Mouse (Mus musculus): ENCODE data around the gene Gins2. TPM values are rescaled to one million over a fixed set of nuclear protein-coding genes. Genes with fewer than 3 reads are reported as not detected.

Gins2 gene
- total and polyA plus RNA-seq, 3 experiments: 3.8 to 7.8 (median 5.7) TPM

GRCm38 (mm10) chr8:120544155-120544554 is 44.9 kb downstream of the Gins2 start:
- DNase-seq: no peak

GRCm38 (mm10) chr8:120543416-120544055 is 45.6 kb downstream of the Gins2 start:
- peak; percentile 71 for DNase-seq

DNA sequence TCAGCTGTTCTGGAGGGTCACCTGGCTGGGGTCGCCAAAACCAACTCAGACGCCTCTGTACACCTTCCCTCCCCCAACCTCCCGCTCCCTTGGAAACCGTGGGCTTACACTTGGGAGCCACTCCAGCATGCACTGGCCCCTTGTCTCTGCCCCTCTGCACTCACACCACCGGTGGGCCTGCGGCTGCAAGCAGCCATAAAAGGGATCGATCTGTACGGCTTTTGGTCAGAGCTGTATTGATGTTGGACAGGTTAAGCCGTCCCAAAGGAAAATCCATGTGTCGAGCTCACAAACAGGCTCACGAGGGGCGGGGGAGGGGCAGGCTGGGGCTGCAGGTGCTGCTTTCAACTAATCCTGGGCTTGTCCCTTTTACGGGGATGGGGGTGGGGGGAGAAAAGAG is 46.1 kb downstream of the Gins2 start:
- DNase-seq: no peak

- no peak for DNase-seq
Observed at GRCm38 (mm10) chr8:120539775-120540625, 49.1 kb downstream of the Gins2 start.

DNA sequence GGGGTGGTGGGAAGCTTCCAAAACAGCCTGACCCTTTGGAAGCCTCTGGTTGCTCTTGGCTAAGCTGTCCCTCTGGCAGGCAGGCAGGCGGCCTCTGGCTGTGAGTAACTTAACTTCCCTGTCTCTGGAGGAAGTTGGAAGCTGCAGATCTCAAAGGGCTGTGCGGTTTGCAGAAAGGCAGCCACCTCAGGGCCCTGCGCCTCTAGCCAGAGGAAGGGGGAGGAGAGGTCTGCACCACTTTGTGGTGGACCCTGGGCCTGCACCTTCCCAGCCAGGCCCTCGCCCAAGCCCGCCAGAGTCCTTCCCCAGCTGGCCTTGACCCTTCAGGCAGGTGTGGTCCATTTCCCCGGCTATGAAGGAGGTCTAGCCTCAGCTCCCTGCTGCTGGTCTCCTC is 49.7 kb downstream of the Gins2 start:
- DNase-seq: peak; percentile 52

DNA sequence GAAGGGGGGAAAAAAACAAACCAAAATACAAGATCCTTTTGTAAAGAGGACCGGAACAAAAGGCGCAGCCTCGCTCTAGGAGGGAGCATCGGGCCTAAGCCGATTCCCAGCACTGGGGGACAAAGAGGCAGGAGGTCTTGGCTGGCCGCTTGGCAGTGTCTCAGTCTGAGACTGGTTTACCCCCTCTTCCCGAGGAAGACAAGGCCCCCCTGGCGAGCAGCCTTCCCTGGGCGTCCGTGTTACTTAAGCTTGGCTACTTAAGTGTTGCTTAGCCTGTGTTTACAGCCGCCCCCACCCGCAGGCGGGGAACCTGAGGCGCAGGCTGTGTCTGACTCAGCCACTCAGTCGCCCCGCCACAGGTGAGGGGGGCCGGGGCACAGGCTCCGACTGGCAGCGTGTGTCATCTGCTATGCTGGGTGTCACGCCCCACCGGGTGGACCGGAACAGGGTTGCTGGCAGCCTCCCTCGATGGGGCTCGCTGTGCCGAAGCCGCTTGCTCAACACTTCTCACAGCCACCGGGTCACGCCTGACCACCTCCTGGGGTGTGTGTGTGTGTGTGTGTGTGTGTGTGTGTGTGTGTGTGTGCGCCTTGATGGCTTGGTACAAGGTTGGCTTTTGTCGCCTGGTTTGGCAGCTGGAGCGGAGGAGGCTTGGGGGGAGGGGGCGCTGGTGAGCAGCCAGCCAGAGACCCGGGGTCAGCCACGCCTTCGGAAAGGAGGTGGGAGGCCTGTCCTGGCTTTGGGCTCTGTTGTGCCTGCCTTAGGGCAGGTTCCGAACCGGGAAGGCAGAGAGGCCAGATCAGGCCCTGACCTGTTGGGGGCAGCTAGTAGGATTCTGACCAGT is 50.5 kb downstream of the Gins2 start:
- peak; percentile 79 for DNase-seq

- DNase-seq: peak; percentile 74
Observed at GRCm38 (mm10) chr8:120537818-120538396, 51.2 kb downstream of the Gins2 start.

DNA sequence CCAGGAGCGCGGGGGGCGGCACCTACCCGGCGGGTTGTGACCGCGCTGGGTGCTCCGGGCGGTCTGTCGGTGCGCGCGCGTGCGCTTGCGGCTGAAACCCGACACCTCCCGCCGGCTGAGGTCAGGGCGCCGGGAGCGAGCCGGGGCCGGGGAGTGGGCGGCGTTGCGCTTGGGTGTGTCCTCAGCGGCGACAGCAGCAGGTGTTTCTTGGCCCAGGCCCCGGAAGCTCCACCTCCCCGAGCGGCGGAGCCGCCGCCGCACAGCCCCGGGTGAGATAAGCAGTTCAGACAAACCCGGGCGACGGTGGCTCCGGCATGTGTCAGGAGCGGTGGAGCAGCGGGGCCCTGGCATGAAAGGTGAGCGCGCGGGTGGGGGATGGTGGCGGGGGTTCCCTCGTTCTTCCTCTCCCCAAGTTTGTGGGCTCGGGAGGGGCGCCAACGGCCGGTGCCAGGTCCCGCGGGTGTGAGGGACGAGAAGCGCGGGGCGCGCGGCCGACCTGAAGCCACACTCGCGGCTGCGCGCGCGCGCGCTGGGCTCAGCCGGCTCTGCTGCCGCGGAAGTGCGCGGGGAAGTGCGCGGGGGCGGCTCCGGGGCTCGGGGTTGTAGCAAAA is 51.8 kb downstream of the Gins2 start:
- peak; percentile 90 for DNase-seq

DNA sequence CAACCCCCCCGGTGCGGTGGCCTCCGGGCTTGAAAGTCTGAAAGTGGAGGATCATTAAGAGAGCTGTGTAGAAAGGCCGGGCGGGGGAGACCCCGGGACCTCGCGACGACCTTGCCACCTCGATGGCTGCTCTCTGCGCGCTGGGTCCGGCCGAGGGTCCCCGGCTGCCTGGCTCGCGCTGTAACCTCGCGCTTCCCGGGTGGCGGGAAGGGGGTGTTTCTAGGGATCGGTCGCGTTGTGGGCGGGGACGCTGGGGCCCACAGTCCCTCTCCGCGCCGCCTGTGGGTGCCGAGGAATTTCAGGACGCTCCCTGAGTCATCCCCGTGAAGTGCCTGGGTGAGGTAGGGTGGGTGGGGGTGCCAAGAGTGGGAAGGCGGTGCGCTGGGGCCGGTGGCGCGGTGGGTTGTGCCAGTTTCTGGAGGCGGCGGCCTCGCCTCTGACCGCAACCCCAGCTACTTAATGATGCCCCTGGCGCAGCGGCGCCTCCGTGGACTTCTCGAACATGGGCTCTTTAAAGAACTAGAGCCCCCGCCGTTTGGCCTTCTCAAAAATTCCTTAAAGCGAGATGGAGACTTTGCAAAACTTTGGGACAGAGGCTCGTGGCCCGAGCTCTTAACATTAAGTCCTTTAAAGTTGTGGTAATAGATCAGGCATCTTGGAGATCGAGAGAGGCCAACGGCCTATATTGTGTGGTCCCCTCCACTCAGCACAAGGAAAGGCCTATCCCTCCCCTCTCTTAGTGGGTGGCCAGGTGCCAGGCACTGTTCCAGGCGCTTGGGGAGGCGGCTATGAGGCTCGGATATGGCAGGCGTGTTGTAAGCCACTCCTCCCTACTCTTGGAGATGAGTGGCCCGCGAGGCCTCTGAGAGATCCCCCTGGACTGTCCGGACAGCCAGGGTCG is 52.5 kb downstream of the Gins2 start:
- peak; percentile 65 for DNase-seq

GRCm38 (mm10) chr8:120535452-120536305 is 53.4 kb downstream of the Gins2 start:
- peak; percentile 83 for DNase-seq

- DNase-seq: peak; percentile 92
Observed at GRCm38 (mm10) chr8:120534504-120535368, 54.4 kb downstream of the Gins2 start.

DNA sequence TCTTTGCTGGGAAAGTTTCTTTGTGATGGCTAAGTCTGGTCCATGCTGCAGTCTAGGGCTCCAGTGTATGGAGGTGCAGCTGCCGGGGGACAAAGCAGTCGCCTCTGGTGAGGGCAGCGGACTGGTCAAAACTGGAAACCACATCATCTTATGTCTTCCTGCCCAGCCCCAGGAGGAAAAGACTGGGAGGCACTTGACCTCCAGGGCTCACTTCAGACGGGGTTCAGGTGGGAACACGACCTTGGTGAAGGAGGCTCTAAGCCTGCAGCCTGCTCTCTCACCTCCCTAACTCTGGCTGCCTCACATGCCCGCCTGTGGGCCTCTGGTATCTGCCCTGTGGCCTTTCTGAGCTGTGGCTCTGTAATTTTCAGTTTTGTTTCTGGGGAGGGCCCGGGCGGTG is 55.0 kb downstream of the Gins2 start:
- DNase-seq: no peak

GRCm38 (mm10) chr8:120533380-120533779 is 55.7 kb downstream of the Gins2 start:
- no peak for DNase-seq

DNA sequence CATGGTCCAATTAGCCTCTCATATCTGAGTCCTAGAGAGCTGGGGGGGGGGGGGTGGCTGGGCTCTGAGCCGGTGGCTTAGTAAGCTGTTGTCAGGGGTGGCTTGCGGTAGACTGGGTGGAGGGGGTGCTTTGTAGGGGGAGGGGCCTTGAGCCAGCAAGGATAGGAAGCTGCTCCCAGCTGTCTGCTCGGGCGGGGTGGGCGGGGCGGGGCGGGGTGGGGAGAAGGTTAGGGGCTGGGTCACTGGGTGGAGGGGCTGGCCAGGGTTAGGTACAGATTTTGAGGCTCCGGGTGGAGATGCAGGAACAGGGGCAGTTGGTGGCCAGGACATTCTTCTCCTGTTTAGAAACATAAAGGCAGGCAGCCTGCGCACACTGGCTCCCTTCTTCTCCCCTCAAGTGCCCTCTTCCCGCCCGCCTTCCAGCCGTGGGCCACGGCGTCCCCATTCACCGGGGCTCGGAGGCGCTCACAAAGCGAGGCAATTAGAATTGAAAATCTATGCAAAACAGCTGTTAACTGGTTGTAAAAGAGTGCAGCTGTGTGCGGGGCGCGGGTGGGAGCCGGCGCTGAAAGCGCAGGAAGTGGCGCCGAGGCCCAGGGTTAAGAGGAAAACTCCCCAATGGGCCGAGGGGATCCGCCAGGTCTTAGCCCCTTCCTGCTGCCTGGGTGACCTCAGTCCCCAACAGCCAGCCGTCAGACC is 56.4 kb downstream of the Gins2 start:
- DNase-seq: no peak

DNA sequence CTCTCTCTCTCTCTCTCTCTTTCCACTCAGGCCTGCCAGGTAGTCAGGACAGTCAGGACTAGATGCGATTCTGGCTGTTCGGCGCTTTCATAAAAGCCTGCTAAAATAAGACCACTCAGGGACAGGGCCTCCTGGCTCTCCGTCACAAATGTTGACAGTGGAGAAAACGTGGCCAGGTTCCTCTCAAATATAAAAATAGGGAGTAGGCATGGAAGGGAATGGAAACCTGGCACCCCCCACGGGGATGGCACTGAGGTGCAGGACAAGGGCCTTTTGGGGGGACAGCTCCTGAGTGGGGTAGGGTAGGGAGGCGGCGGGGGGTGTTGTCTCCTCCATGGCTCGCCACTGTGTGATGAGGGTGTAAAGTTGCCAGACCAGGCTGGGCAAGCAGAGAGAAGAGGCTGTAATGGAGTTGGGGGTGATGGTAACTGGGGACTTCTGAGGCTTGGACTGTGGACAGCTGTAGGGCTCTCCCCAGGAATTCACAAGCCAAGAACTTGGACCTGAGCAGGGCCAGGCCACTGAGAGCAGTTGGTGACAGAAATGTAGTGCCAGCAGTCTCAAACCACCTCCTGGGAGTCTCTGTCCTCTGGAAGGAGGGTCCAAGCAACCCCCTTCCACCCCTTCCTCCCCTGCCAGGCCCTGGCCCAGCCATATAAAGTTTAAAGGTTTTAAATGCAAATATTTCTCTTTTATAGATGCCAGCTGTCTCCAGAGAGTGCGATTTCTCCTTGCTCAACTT is 57.2 kb downstream of the Gins2 start:
- no peak for DNase-seq

GRCm38 (mm10) chr8:120530954-120531656 is 58.0 kb downstream of the Gins2 start:
- DNase-seq: no peak

DNA sequence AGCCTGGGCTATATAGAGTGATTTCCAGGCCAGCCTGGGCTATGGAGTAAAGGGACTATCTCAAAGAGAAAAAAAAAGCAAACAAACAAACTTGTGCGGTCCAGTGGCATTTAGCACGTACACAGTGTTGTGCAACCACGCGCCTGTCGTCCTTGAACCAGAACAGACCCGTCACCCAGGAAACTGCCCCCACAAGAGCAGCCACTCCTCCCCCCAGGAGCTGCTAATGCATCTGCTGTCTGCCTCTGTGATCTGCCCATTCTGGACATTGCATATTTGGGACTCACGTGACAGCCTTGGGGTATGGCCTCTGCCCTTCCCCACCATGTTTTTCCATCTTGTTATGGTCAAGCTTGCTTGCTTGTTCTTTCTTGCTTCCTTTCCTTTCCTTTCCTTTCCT is 59.9 kb downstream of the Gins2 start:
- peak; percentile 81 for DNase-seq
